Mouse (Mus musculus): ENCODE data around the gene Cacna2d1. TPM values are rescaled to one million over a fixed set of nuclear protein-coding genes. Genes with fewer than 3 reads are reported as not detected.

Cacna2d1 gene
- polyA plus RNA-seq, 1 experiment from 2014 or later, result not detected

DNA sequence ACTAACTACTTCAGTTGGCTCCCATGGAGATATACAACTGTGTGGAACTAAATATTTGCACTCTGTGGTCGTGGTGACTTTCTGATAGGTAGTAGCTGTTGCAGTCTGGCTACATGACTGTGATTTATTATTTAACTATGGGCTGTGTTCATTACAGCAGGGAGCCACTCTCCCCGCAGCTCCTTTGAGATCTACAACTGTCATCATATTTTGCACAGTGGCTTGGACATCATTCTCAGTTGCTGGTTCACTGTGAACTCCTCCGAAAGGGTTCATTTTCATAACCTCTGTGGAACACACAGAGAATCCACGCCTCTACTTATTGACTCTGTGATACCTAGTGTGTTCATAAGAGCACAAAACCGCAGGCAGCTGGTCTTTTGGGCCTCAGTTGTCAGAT is 128.3 kb downstream of the Cacna2d1 start:
- 81% methylated on average over 5 of the region's 5 CpGs for WGBS (ENCODE audit: missing documents)
- no peaks in the 10 kb centered on the region for H3K36me3 ChIP-seq (ENCODE audit: inconsistent target)
- H3K79me2 ChIP-seq (ENCODE audit: inconsistent target), result no peaks in the 10 kb centered on the region
- H3K4me3 ChIP-seq (ENCODE audit: inconsistent target), result no peak overlapping the region
- H3K27ac ChIP-seq, result no peak overlapping the region

DNA sequence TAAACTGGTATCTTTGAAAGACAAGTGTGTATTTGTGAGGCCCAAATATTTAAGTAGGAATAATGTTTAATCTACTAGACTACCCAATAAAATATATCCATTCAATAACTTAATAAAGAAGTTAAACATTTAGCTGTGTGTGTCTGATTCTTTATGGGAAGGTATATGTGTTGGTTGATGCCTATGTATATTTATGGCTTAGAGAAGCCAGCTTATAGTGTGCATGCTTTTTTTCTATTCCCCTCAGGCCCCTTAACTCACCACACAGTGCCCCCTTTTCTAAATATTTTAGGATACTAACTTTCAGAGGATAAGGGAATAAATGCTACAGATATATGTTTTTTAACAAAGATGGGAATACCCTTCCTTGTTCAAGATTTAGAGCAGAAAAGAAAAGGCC is 128.8 kb downstream of the Cacna2d1 start:
- Histone ChIP-seq H3K36me3 (ENCODE audit: inconsistent target) (no peaks in the 10 kb centered on the region), H3K4me3 (ENCODE audit: inconsistent target) (no peak overlapping the region), H3K79me2 (ENCODE audit: inconsistent target) (no peaks in the 10 kb centered on the region), H3K27ac (no peak overlapping the region)

- Histone ChIP-seq H3K36me3 (ENCODE audit: inconsistent target) (no peaks in the 10 kb centered on the region), H3K4me3 (ENCODE audit: inconsistent target) (no peak overlapping the region), H3K27ac (no peak overlapping the region), H3K79me2 (ENCODE audit: inconsistent target) (no peaks in the 10 kb centered on the region)
- 78% methylated on average over 3 of the region's 3 CpGs for WGBS (ENCODE audit: missing documents)
Observed at GRCm38 (mm10) chr5:16063949-16064348, 129.5 kb downstream of the Cacna2d1 start.

DNA sequence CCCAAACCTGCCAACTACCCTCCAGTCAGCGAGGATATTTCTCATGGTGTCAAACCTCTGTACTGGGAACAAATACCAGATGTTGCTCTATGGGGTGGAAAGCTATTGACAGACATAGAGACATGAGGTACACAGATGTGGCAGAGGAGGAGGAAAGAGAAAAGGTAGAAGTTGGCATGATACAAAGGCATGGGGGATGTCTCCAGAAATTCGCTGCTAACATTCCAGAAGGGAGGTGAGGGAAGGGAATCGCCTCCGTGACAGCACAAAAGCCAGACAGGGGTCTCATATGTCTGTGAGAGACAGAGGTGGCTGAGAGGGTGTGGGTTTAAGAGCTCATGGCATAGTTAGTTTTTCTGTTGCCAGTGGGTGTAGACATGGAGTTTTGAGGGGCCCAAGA is 131.3 kb downstream of the Cacna2d1 start:
- Histone ChIP-seq H3K27ac (no peak overlapping the region), H3K4me3 (ENCODE audit: inconsistent target) (no peak overlapping the region), H3K79me2 (ENCODE audit: inconsistent target) (no peaks in the 10 kb centered on the region), H3K36me3 (ENCODE audit: inconsistent target) (no peaks in the 10 kb centered on the region)
- 54% methylated on average over 2 of the region's 4 CpGs for WGBS (ENCODE audit: missing documents)

DNA sequence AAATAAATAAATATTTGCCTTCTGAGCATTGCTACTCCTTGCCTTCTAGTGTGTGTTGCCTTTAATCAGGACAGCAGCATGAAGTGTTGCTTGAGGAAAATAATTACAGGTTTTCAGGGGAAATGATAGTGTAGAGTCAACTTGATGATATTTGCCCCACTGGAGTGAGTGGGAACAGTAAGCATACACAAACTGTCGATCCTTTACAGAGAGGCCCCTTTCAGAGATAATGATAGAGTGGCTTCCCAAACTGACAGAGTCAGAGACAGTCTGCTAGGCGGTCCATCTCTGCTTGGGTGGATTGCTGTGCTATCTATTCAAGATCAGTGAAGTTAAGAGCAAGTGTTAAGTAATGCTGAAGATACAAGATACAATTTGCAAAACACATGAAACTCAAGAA is 147.8 kb downstream of the Cacna2d1 start:
- 96% methylated on average over 2 of the region's 2 CpGs for WGBS (ENCODE audit: missing documents)
- Histone ChIP-seq H3K79me2 (ENCODE audit: inconsistent target) (no peaks in the 10 kb centered on the region), H3K36me3 (ENCODE audit: inconsistent target) (no peaks in the 10 kb centered on the region), H3K27ac (no peak overlapping the region), H3K4me3 (ENCODE audit: inconsistent target) (no peak overlapping the region)

DNA sequence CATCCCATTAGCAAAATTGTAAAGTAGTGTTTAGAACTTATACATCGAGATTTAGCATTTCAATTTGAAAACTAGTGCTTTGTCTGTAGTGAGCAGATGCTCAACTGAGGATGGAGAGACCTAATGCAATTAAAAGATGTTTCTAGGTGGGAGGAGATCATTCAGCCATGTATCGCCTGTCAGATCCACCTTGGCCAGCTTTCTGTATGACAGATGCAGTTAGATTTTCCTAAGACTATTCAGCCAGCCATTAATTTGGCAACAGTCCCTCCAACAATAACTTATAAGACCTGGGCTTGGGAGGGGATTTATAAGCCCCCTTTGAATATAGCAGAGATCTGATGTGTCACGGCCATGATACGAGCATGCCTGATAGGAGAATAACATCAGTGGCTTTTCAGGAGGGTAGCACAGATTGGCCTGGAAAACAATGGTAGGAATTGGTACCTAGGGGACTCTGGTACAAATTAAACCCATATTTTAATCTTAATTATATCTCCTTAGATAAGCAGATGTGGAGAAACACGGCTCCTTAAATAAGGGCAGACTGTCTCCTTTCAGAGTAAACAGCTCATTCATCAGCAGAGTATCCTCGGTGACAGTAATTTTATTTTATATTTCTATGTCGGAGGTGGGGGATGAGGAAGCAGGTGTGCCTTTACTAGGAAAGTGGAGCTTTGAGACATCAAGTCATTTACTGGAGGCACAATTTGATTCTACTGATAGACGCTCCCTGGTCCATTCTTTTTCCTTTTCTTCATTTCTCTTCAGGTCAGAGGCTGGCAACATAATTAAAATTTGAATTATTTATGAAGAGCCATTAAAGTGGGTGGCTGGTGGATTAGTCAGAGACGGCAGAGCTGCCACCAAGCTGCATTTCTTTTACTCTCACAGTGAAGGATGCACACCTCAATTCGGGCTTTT is 152.8 kb downstream of the Cacna2d1 start:
- Histone ChIP-seq H3K27ac (no peak overlapping the region), H3K4me3 (ENCODE audit: inconsistent target) (no peak overlapping the region), H3K36me3 (ENCODE audit: inconsistent target) (no peaks in the 10 kb centered on the region), H3K79me2 (ENCODE audit: inconsistent target) (no peaks in the 10 kb centered on the region)
- WGBS (ENCODE audit: missing documents), result 89% methylated on average over 10 of the region's 10 CpGs

GRCm38 (mm10) chr5:16087995-16088394 is 153.5 kb downstream of the Cacna2d1 start:
- WGBS (ENCODE audit: missing documents), result 84% methylated on average over 2 of the region's 2 CpGs
- no peak overlapping the region for H3K4me3 ChIP-seq (ENCODE audit: inconsistent target)
- H3K27ac ChIP-seq, result no peak overlapping the region
- H3K36me3 ChIP-seq (ENCODE audit: inconsistent target), result no peaks in the 10 kb centered on the region
- no peaks in the 10 kb centered on the region for H3K79me2 ChIP-seq (ENCODE audit: inconsistent target)

DNA sequence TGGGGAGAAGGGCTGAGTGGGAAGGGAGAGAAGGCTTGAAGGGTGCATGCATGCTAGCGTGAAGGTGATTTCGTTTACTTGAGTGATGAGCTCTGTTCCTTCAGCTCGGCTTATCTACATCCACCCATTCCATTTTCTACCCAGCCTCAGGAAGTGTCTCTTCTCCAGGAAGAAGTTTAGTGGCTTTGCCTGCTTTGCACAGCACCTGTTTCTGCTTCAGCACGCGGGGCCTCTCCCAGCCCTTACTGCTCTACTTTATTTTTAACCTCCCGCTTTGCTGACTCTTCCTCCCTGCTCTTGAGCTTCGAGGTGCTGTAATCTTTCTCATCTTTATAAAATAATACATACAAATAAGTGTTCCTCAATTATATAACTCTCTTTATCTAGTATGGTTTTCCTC is 158.0 kb downstream of the Cacna2d1 start:
- no peaks in the 10 kb centered on the region for H3K36me3 ChIP-seq (ENCODE audit: inconsistent target)

DNA sequence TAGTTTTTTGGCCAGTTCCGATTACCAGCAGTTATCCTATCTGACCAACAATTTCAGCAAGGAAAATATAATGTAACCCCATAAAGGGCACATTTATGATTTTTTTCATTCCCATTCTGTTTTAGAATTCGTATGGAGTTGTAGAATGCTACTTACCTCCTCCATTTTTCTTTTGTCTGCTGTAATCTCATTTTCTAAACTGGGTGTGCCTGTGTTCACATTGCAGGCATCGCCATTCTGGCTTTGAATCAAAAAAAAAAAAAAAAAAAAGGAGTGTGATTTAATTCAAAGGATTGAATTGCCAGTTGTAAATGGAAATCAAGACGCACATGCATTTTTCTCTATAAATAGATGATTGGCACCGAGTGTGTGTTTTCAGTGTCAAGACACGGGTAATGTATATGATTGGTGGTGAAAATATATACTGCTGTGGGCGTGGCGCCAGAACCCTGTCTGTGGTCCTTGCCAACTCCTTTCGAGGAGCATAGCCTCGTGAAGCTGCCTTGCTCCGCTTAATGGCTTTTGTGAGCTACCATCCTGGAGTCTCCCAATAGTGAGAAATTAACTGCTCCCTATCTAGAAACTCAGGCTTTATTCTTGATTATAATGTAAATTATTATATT is 158.7 kb downstream of the Cacna2d1 start:
- WGBS (ENCODE audit: missing documents), result 87% methylated on average over 11 of the region's 11 CpGs
- Histone ChIP-seq H3K36me3 (ENCODE audit: inconsistent target) (no peaks in the 10 kb centered on the region), H3K4me3 (ENCODE audit: inconsistent target) (no peak overlapping the region), H3K27ac (no peak overlapping the region), H3K79me2 (ENCODE audit: inconsistent target) (no peaks in the 10 kb centered on the region)

More for the DNA sequence above, 158.0 kb downstream of the Cacna2d1 start:
- no peak overlapping the region for H3K4me3 ChIP-seq (ENCODE audit: inconsistent target)
- 30% methylated on average over 7 of the region's 7 CpGs for WGBS (ENCODE audit: missing documents)
- no peak overlapping the region for H3K27ac ChIP-seq
- H3K79me2 ChIP-seq (ENCODE audit: inconsistent target), result no peaks in the 10 kb centered on the region

GRCm38 (mm10) chr5:16095345-16095744 is 160.9 kb downstream of the Cacna2d1 start:
- no peaks in the 10 kb centered on the region for H3K79me2 ChIP-seq (ENCODE audit: inconsistent target)
- no peak overlapping the region for H3K4me3 ChIP-seq (ENCODE audit: inconsistent target)
- WGBS (ENCODE audit: missing documents), result 88% methylated on average over 4 of the region's 4 CpGs
- no peaks in the 10 kb centered on the region for H3K36me3 ChIP-seq (ENCODE audit: inconsistent target)
- no peak overlapping the region for H3K27ac ChIP-seq

DNA sequence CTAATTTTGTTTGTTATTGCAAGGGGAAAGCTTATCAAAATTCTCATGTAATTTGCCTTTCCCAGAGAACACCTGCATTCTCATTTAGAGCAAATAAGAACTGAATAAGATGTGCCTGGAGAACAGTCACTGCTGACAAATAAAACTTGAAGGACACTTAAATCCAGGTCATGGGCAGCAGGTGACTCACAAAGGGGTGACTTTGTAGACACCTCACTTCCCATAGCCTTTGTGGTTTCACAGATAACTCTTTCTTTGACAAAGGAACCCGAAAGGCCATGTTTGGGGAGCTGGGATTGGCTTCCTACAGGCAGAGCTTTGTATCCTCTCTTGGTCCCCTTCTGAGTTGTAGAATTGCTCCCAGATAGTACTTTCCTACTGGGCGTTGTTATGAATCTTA is 164.3 kb downstream of the Cacna2d1 start:
- H3K4me3 ChIP-seq (ENCODE audit: inconsistent target), result no peak overlapping the region
- H3K79me2 ChIP-seq (ENCODE audit: inconsistent target), result no peaks in the 10 kb centered on the region
- no peak overlapping the region for H3K27ac ChIP-seq
- H3K36me3 ChIP-seq (ENCODE audit: inconsistent target), result no peaks in the 10 kb centered on the region
- 88% methylated on average over 2 of the region's 2 CpGs for WGBS (ENCODE audit: missing documents)

DNA sequence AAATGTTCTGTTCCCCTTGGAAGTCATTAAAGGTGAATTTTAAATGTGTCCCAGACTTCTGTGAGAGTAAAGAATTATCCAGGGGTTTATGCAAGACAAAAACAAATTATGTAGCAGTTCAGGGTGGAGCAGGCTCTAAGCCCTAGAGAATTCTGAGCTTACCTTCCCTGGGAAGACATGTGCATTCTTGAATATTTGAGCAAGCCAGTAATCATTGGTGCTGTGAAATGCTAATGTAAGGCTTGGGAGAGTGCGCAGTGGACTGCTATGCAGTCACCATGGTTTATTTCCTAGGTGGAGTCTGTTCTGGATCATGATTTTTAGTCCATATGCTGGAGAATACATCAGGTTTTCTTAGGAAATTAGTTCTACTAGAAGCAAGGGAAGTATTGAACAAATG is 167.3 kb downstream of the Cacna2d1 start:
- WGBS (ENCODE audit: missing documents), result 93% methylated on average over 1 of the region's 1 CpGs
- Histone ChIP-seq H3K36me3 (ENCODE audit: inconsistent target) (no peaks in the 10 kb centered on the region), H3K27ac (no peak overlapping the region), H3K79me2 (ENCODE audit: inconsistent target) (no peaks in the 10 kb centered on the region), H3K4me3 (ENCODE audit: inconsistent target) (no peak overlapping the region)

GRCm38 (mm10) chr5:16105701-16106100 is 171.2 kb downstream of the Cacna2d1 start:
- Histone ChIP-seq H3K4me3 (ENCODE audit: inconsistent target) (no peak overlapping the region), H3K27ac (no peak overlapping the region), H3K36me3 (ENCODE audit: inconsistent target) (no peaks in the 10 kb centered on the region), H3K79me2 (ENCODE audit: inconsistent target) (no peaks in the 10 kb centered on the region)
- 76% methylated on average over 2 of the region's 2 CpGs for WGBS (ENCODE audit: missing documents)

DNA sequence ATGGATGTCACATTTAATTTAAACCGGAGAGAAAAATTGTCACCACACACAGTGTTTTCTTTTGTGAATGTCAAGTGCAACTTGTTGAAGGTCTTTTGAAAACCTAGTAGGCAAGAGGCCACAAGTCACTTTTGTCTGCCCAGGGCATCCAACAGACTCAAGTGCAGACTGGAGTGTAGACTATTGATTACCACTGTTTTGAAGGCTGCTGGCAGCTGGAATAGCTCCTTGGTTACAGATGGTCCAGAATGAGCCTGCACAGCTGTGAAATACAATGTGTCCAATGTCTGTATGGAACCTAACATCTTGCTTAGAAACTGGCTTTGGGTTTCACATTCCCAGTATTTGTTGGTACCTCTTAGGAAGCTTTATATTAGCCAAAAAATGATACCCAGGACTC is 176.2 kb downstream of the Cacna2d1 start:
- H3K27ac ChIP-seq, result no peak overlapping the region
- no peaks in the 10 kb centered on the region for H3K36me3 ChIP-seq (ENCODE audit: inconsistent target)
- WGBS (ENCODE audit: missing documents), result 86% methylated on average over 1 of the region's 1 CpGs
- no peak overlapping the region for H3K4me3 ChIP-seq (ENCODE audit: inconsistent target)
- H3K79me2 ChIP-seq (ENCODE audit: inconsistent target), result no peaks in the 10 kb centered on the region

DNA sequence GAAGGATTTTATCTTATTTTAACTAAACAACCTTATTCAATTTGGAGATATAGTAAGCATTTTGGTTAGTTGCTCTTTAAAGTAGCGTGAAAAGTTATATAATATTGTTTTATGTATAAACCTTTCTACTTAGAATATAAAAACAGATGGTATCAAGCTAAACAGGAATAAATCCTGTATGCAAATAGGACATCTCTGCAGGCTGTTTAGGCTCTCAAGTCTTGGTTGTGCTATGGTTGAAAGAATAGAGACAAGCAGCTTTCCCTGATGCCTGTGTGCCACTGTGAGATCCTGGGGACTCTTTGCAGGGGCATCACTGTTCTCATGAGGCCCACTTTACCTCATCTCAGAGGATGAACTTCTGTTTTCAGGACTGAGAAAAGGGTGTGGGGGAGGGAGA is 179.4 kb downstream of the Cacna2d1 start:
- Histone ChIP-seq H3K79me2 (ENCODE audit: inconsistent target) (no peaks in the 10 kb centered on the region), H3K4me3 (ENCODE audit: inconsistent target) (no peak overlapping the region), H3K36me3 (ENCODE audit: inconsistent target) (no peaks in the 10 kb centered on the region), H3K27ac (no peak overlapping the region)
- WGBS (ENCODE audit: missing documents), result 73% methylated on average over 1 of the region's 1 CpGs
